Mouse (Mus musculus) frontal cortex, postnatal 10 days (tissue): ENCODE measurements around the gene Zfp872.
"Not testable (repeated sequence)": the region's sequence is repeated elsewhere in the genome, so short reads cannot be mapped to it uniquely, and the experiment has no call there.

Experiments used
- DNase-seq, 2 experiments: peaks; one replicate each; pipeline ENCODE4 v3.0.0; 2022; ENCODE audit warnings: low spot score in 2 of 2, mixed read lengths in 1 of 2

The Zfp872 gene

GRCm38 (mm10) chr9:22188025-22188611 lies at the start of gene Zfp872:
Gene Zfp872, plus strand, starts transcription at chr9:22188090.
- peak; percentile 38 to 42 for DNase-seq

GRCm38 (mm10) chr9:22138480-22138879 lies 49.4 kb upstream of the Zfp872 start:
- DNase-seq = no peak

DNA sequence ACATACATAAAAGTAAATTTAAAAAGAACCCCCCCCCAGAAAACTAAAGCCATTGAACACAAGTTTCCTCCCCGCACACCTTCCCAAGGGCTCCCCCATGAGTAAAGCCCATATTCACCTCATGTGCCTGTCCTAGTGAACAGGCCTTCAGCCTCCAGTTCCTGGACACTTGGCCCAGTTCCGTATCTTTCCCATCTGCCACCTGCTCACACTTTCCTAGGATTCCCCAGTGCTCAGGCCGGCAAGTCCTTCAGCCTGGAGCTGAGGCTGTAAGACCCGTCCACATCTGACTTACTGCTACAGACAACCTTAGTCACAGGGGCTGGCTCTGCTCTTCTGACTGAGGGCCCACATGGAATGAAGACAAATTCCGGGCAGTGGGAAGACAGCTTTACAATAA lies 48.1 kb upstream of the Zfp872 start:
- DNase-seq = no peak

- DNase-seq = peak; percentile 59 to 82
Measured at GRCm38 (mm10) chr9:22143108-22144037, 44.5 kb upstream of the Zfp872 start.

DNA sequence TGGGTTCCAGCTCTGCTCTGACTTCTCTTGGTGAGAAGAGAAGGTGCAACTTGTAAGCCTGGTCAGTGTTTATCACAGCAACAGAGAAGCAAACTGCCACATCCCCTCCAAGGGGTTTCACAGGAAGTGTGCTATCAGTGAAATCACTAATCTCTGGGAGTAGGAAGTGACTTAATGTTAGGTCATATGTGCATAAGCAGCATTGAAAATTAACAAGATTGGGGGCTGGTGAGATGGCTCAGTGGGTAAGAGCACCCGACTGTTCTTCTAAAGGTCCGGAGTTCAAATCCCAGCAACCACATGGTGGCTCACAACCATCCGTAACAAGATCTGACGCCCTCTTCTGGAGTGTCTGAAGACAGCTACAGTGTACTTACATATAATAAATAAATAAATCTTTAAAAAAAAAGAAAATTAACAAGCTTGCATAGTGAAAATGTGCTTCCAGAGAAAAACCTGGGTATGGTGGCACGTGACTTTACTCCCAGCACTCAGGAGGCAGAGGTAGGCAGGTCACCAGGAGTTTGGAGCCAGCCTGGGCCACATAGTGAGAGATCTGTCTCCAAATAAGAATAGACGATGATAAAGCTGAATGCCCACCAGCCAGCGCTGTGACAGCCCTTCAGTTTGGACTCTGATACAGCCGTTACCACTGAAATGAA lies 43.5 kb upstream of the Zfp872 start:
- no peak for DNase-seq

DNA sequence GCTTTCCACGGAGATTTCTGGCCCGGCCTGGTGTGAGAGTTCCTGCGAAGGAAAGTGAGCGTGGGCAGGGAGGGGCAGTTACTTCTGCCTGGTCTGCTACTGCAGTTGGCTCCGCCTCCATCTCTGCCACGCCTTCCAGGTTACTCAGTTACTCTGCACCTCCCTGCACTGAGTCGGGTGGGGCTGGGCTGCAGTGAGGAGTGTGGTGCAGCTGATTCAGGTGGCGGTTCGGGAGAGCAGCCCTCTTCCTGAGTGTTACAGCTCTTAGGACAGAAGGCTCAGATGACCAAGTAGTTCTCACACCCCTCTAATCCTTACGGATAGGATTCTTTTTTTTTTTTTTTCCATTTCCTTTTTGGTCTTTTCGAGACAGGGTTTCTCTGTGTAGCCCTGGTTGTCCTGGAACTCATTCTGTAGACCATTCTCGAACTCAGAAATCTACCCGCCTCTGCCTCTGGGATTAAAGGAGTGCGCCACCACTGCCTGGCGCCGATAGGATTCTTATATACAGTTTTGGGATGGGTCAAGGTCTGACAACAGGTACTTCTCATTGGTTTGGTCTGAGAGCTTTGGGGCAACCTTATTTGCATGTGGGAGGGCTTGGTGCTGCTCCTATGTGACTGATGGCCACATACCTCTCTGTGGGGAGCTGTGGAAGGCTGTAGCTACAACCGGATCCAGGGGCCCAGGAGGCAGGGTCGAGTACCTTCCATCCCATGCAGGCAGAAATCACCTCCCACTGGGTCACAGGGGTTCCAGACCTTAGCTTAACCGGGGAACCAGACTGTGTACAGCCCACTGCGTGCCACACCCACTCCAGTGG lies 38.3 kb upstream of the Zfp872 start:
- no peak for DNase-seq

GRCm38 (mm10) chr9:22150249-22150693 lies 37.6 kb upstream of the Zfp872 start:
- DNase-seq = not testable (repeated sequence)

DNA sequence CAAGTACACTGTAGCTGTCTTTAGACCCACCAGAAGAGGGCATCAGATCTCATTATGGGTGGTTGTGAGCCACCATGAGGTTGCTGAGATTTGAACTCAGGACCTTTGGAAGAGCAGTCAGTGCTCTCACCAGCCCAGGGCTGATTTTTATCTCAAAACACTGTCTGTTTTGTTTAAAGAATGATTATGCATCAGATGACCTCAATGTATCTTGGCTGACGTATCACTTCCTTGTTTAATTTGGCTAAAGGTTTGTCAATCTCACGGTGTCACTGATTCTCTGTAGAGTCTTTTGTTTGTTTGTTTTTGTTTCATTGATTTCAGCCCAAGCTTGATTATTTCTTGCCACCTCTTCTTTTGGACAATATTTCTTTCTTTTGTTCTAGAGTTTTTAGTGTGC lies 36.9 kb upstream of the Zfp872 start:
- no peak for DNase-seq

DNA sequence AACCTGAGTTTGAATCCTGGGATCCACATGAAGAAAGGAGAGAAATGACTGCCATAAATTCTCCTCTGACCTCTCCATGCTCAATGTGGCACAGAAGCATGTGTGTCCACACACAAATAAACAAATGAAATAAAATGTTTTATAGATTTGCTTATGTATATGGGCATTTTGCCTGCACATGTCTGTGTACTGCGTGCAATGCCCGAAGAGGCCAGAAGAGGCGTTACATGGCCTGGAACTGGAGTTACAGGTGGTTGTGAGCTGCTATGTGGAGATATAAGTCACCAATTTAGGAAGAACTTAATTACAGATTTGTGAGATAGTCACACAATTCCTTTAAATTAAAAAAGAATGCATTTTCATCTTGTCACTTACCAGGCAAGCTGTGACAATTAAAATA lies 34.1 kb upstream of the Zfp872 start:
- DNase-seq = no peak

- peak in 1 of 2 experiments; percentile 63 for DNase-seq
Measured at GRCm38 (mm10) chr9:22155614-22156013, 32.3 kb upstream of the Zfp872 start.

GRCm38 (mm10) chr9:22156497-22157245 lies 31.2 kb upstream of the Zfp872 start, which contains the start of gene Pigyl:
Gene Pigyl, plus strand, starts transcription at chr9:22156846.
- peak; percentile 97 to 98 for DNase-seq

DNA sequence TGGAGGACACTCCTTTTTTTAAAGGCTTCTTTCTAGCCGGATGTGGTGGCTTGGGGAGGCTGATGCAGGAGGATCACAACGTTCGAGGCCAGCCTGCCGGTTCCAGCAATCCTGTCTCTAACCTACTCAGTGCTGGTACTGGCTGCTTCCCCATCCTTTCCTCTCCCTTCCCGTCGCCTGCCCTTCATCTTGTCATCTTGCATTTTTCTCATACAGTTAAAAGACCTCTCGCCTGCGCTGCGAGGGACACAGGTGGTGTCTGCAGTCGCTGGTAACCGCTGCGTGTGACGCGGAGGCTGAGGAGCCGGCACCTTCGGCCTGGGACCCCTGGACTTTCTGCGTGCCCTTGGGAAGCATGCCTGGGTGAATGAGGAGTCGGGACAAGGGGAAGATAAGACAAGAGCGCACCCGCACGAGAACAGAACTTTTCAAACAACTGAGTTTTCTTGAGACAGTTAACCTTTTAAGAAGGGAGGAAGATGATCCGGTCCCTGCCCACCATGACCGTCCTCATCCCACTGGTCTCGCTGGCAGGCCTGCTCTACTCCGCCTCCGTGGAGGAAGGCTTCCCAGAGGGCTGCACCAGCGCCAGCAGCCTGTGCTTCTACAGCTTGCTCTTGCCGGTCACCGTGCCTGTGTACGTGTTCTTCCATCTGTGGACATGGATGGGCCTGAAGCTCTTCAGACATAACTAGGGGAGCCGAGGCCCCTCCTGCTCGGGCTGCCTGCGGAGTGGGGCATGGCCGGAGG lies 30.2 kb upstream of the Zfp872 start:
- DNase-seq = peak in 1 of 2 experiments; percentile 16

DNA sequence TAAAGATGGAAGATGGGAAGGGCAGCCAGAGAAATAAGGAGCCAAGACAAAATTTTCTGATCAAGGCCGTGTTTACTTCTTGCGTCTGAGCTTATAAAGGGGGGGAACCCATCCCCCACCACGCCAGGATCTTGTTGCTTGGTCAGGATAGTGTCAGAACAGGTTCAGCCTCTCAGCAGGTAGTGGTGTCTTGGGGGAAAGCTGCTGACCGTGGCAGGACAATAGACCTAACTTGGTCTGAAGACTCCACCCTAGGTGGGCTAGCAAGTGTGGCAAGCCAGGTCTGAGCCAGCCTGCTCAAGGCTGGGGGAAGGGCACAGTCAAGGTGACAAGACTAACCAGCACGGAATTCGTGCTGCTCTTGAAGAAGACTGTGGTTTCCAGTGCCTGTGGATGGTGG lies 26.6 kb upstream of the Zfp872 start:
- no peak for DNase-seq

DNA sequence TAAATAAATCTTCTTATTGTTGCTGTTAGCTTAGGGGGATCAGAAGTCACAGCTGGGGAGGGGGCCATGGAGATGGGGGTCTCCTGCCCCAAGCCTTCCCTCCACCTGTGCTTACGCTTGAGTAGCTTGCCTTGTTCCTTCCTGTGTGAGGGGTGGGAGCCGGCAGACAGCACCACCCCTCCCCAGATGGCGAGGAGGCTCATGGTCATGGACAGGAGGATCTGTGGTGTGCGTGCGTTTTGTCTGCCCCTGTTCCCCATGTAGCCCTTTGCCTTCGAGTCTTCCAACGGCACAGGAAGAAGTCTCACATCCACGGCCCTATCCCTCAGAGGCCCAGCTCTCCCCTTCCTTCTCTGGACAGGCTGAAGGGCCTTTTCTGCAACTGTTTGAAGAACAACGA lies 25.6 kb upstream of the Zfp872 start:
- no peak for DNase-seq

GRCm38 (mm10) chr9:22162912-22163311 lies 25.0 kb upstream of the Zfp872 start:
- DNase-seq = no peak

DNA sequence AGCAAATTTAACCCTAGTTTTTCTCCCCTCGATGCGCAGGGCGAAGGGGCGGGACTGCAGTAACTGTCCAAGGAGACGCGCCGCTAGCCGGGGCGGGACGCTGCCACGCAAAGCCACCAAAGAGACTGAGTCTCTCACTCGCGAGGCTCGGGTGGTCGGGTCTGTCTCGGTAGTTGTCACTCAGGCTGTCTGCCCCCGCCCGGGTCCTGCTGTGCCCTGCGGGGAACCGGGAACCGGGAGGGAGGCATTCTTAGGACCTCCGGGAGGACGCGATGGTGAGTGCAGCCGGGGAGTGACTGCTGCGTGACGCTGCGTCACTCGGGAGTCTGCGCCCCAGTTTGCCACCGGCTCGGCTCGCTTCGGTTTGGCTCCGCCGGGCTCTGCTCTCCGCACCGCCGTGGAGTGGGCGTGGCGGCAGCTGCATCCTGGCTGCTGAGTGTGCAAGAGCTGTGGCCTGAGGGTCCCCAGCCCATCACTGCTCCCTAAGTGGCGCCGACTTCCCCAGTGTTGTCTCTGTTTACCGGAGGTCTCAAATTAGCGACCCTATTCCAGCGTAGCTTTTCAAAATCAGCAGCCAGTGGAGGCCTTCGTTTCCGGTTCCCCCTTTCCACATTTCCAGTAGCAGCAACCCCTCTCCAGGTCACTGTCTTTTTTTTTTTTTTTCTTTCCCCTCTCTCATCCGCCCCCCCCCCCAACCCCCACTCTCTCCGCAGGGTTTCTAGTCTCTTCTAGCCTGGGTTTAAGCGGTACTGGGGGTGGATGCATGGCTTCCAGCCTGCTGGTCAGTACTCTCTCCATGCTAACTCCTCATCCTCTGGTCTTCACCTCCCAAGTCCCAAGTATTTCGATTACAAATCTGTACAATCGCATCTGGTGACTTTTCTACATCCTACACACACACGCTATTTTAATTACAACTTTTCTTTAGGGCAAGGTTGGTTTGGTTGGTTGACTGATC lies 22.9 kb upstream of the Zfp872 start:
- peak; percentile 27 to 43 for DNase-seq

- DNase-seq = no peak
Measured at GRCm38 (mm10) chr9:22165964-22166363, 21.9 kb upstream of the Zfp872 start.

- DNase-seq = no peak
Measured at GRCm38 (mm10) chr9:22166686-22167085, 21.2 kb upstream of the Zfp872 start.

DNA sequence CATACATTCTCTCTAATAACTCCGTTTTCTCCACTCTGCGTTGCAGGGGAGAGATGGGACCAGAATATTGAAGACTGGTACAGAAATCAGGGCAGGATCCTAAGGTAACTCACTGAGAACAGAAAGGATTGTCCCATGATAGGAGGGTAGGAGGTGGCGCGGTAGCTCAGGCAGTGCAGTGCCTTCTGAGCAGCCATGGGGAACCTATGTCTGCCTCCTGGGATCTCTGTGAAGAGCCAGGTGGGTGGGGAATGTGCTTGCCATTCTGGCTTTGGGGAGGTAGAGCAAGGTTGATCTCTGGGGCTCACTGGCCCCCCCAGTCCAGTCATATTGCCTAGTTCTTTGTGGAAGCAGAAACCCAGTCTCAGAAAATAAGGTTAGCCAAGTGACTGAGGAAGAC lies 20.1 kb upstream of the Zfp872 start:
- DNase-seq = no peak
